Mouse (Mus musculus): Measurements from ENCODE around the gene Slc9a6. TPM values are rescaled to one million over a fixed set of nuclear protein-coding genes. Genes with fewer than 3 reads are reported as not detected.

Gene Slc9a6
- polyA plus RNA-seq, 1 experiment from 2014 or later = 12.1 TPM

- Histone ChIP-seq H3K9ac (ENCODE audit: low read length) (no peak overlapping the region), H3K4me2 (ENCODE audit: low read depth, low read length, severe bottlenecking) (no peak overlapping the region), H3K9me3 (ENCODE audit: control insufficient read depth, low read length) (no peaks in the 10 kb centered on the region), H3K27me3 (ENCODE audit: control insufficient read depth, insufficient read depth, low read length) (no peaks in the 10 kb centered on the region), H3K4me3 (ENCODE audit: low read depth, low read length) (no peak overlapping the region), H3K27ac (ENCODE audit: low read depth, low read length) (no peak overlapping the region), H3K36me3 (ENCODE audit: control insufficient read depth, insufficient read depth, low read length) (no peaks in the 10 kb centered on the region), H3K4me1 (replicated peaks; ENCODE audit: control insufficient read depth, insufficient read depth, low read length) (no peaks in the 10 kb centered on the region)
- ATAC-seq (replicated peaks; ENCODE audit: low FRiP score) (no peak), DNase-seq (ENCODE audit: low spot score) (no peak)
- WGBS = 81% methylated on average over 8 of the region's 8 CpGs
Measured at GRCm38 (mm10) chrX:56703965-56704562, 94.5 kb downstream of the Slc9a6 start.

DNA sequence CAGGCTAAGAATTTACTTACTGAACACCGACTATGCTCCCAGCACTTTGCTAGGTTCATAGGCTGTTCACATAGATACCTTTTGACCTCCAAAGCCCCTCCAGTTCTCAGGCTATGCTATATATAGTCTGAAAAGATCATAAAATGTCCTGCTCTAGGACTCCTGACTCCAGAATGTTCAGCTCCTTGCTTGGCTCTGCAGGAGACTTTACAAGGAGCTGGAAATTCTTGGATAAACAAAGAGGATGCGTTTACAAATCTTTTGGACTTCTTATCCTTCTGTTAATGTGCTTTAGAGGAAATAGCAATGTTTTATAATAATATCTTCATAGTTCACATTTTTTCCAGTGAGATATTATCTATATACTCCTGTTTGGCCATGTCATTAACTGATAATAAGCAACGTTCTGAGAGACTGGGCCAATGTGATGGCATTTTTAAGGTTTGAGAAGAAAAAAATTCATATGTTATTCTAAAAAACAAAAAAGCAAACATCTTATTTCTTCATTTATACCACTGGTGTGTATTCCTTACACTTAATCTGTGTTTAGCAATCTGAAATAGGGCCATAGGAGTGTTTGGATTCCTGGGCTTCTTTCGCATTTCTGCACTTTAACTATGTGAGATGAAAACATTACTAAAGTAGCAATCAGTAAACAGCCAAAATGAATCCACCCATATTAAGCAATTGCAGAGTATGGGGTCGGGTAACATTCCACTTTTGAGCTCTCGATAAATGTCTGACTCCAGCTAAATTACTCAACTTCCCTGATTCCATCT is 99.2 kb downstream of the Slc9a6 start:
- ATAC-seq (replicated peaks; ENCODE audit: low FRiP score) (no peak), DNase-seq (ENCODE audit: low spot score) (no peak)
- 89% methylated on average over 6 of the region's 6 CpGs for WGBS

DNA sequence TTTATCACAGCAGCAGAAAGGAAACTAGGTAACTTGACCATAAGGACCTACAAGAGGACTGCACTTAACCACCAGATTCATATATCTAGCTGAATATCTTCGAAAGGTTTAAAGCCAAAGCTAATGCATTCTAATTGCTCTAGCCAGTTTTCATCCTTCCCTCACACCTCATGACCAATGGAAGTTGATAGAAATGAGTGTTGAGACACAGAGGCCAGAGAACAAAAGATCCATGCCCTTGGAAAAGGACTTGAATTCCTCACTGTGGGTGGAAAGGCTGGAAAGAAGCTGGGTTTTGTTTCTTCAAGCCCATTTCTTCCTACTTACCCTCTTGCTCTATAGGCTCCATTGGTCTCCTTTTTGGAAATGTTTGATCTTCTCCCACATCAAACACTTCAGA is 101.0 kb downstream of the Slc9a6 start:
- no peaks in the 10 kb centered on the region for H3K4me1 ChIP-seq (replicated peaks; ENCODE audit: control insufficient read depth, insufficient read depth, low read length)
- ATAC-seq (replicated peaks; ENCODE audit: low FRiP score) (no peak), DNase-seq (ENCODE audit: low spot score) (no peak)
- no peak overlapping the region for H3K9ac ChIP-seq (ENCODE audit: low read length)
- H3K4me3 ChIP-seq (ENCODE audit: low read depth, low read length) = no peak overlapping the region
- no peaks in the 10 kb centered on the region for H3K36me3 ChIP-seq (ENCODE audit: control insufficient read depth, insufficient read depth, low read length)
- WGBS = 97% methylated on average over 1 of the region's 1 CpGs
- H3K27ac ChIP-seq (ENCODE audit: low read depth, low read length) = no peak overlapping the region
- no peaks in the 10 kb centered on the region for H3K27me3 ChIP-seq (ENCODE audit: control insufficient read depth, insufficient read depth, low read length)
- no peak overlapping the region for H3K4me2 ChIP-seq (ENCODE audit: low read depth, low read length, severe bottlenecking)
- H3K9me3 ChIP-seq (ENCODE audit: control insufficient read depth, low read length) = no peaks in the 10 kb centered on the region

More for the DNA sequence above, 99.2 kb downstream of the Slc9a6 start:
- Histone ChIP-seq H3K4me3 (ENCODE audit: low read depth, low read length) (no peak overlapping the region), H3K27ac (ENCODE audit: low read depth, low read length) (no peak overlapping the region), H3K4me2 (ENCODE audit: low read depth, low read length, severe bottlenecking) (no peak overlapping the region), H3K9ac (ENCODE audit: low read length) (no peak overlapping the region), H3K27me3 (ENCODE audit: control insufficient read depth, insufficient read depth, low read length) (no peaks in the 10 kb centered on the region), H3K4me1 (replicated peaks; ENCODE audit: control insufficient read depth, insufficient read depth, low read length) (no peaks in the 10 kb centered on the region), H3K36me3 (ENCODE audit: control insufficient read depth, insufficient read depth, low read length) (no peaks in the 10 kb centered on the region), H3K9me3 (ENCODE audit: control insufficient read depth, low read length) (no peaks in the 10 kb centered on the region)

- no peak overlapping the region for H3K4me3 ChIP-seq (ENCODE audit: low read depth, low read length)
- H3K9ac ChIP-seq (ENCODE audit: low read length) = no peak overlapping the region
- no peak overlapping the region for H3K4me2 ChIP-seq (ENCODE audit: low read depth, low read length, severe bottlenecking)
- DNase-seq (ENCODE audit: low spot score) (no peak), ATAC-seq (replicated peaks; ENCODE audit: low FRiP score) (no peak)
- H3K36me3 ChIP-seq (ENCODE audit: control insufficient read depth, insufficient read depth, low read length) = no peaks in the 10 kb centered on the region
- H3K4me1 ChIP-seq (replicated peaks; ENCODE audit: control insufficient read depth, insufficient read depth, low read length) = no peaks in the 10 kb centered on the region
- no peaks in the 10 kb centered on the region for H3K9me3 ChIP-seq (ENCODE audit: control insufficient read depth, low read length)
- H3K27me3 ChIP-seq (ENCODE audit: control insufficient read depth, insufficient read depth, low read length) = no peaks in the 10 kb centered on the region
- 74% methylated on average over 1 of the region's 1 CpGs for WGBS
- H3K27ac ChIP-seq (ENCODE audit: low read depth, low read length) = no peak overlapping the region
Measured at GRCm38 (mm10) chrX:56712666-56713065, 103.1 kb downstream of the Slc9a6 start.

Small RNAs within 50 kb of the gene (microRNA-seq; reads per million reads assigned to microRNA genes)
- gene Mir5116 (ENCODE audit: insufficient number of aligned reads) = not detected

Other genes starting within 250 kb of the Slc9a6 start
- gene Smim10l2a, start 235.2 kb upstream of the Slc9a6 start, polyA plus RNA-seq (2014; fragmentation: Nextera tagmentation; extraction: Ambion mirVana) = 4.3 and 4.6 TPM in 2 replicates
- 1.1 and 1.3 TPM in 2 replicates for gene Gm2174, start 161.8 kb upstream of the Slc9a6 start, polyA plus RNA-seq (2014; fragmentation: Nextera tagmentation; extraction: Ambion mirVana)
- gene Ints6l, start 154.9 kb upstream of the Slc9a6 start, polyA plus RNA-seq (2014; fragmentation: Nextera tagmentation; extraction: Ambion mirVana) = 19.2 and 23.4 TPM in 2 replicates
- not detected in 2 replicates for gene Gm10477, start 85.0 kb upstream of the Slc9a6 start, polyA plus RNA-seq (2014; fragmentation: Nextera tagmentation; extraction: Ambion mirVana)
- gene Gm648, start 60.2 kb upstream of the Slc9a6 start, polyA plus RNA-seq (2014; fragmentation: Nextera tagmentation; extraction: Ambion mirVana) = 0.19 TPM in 1 of 2 replicates, not detected in the other
- gene Mmgt1, start 11.7 kb upstream of the Slc9a6 start, polyA plus RNA-seq (2014; fragmentation: Nextera tagmentation; extraction: Ambion mirVana) = 50.5 and 55.1 TPM in 2 replicates
- 80.1 and 87.3 TPM in 2 replicates for gene Fhl1, start 122.0 kb downstream of the Slc9a6 start, polyA plus RNA-seq (2014; fragmentation: Nextera tagmentation; extraction: Ambion mirVana)
- 2.1 and 2.3 TPM in 2 replicates for gene Map7d3, start 212.6 kb downstream of the Slc9a6 start, polyA plus RNA-seq (2014; fragmentation: Nextera tagmentation; extraction: Ambion mirVana)

Data from forebrain, embryonic 11.5 days (tissue).